Mouse (Mus musculus) ES-Bruce4 (cell line): ENCODE measurements around the gene Krtap28-13. TPM values are rescaled to one million over a fixed set of nuclear protein-coding genes. Genes with fewer than 3 reads are reported as not detected.
A peak's percentile ranks its signal among the peaks of the same experiment; 100 is the strongest.

Source experiments
- H3K27ac ChIP-seq: 2 replicates; pipeline ENCODE4 v1.5.1; 2012; ENCODE audit warnings: low read length, inconsistent platforms; ENCODE audit not compliant: insufficient read depth
- H3K27me3 ChIP-seq: 2 replicates; pipeline ENCODE4 v1.6.1; 2012; ENCODE audit warnings: mild to moderate bottlenecking, low read length, inconsistent platforms; ENCODE audit not compliant: control insufficient read depth, poor library complexity, insufficient read depth, severe bottlenecking
- H3K36me3 ChIP-seq: 2 replicates; pipeline ENCODE4 v1.6.1; 2012; ENCODE audit warnings: inconsistent platforms, mild to moderate bottlenecking, low read length, moderate library complexity; ENCODE audit not compliant: control insufficient read depth, poor library complexity, insufficient read depth, severe bottlenecking
- H3K4me1 ChIP-seq: one replicate; pipeline ENCODE4 v1.8.1; 2011; ENCODE audit warnings: low read length; ENCODE audit not compliant: control insufficient read depth, insufficient read depth
- H3K4me3 ChIP-seq: 2 replicates; pipeline ENCODE4 v1.5.1; 2011; ENCODE audit warnings: low read depth, mild to moderate bottlenecking, low read length
- H3K9ac ChIP-seq: 2 replicates; pipeline ENCODE4 v1.6.1; 2012; ENCODE audit warnings: low read depth, mild to moderate bottlenecking, inconsistent platforms; ENCODE audit not compliant: poor library complexity, severe bottlenecking
- H3K9me3 ChIP-seq: replicated peaks from 2 replicates; pipeline ENCODE4 v1.6.1; 2012; ENCODE audit warnings: mild to moderate bottlenecking, low read length, inconsistent platforms; ENCODE audit not compliant: control insufficient read depth, poor library complexity, insufficient read depth, severe bottlenecking
- CTCF ChIP-seq: IDR thresholded peaks from one replicate; pipeline ENCODE4 v1.8.1; 2011; ENCODE audit warnings: low read depth, low read length
- EP300 ChIP-seq: IDR thresholded peaks from 2 replicates; pipeline ENCODE4 v1.6.1; 2011; ENCODE audit warnings: low read depth, low read length; ENCODE audit not compliant: insufficient read depth
- POLR2A ChIP-seq: IDR thresholded peaks from one replicate; pipeline ENCODE4 v1.8.1; 2011; ENCODE audit warnings: low read length; ENCODE audit not compliant: insufficient read depth
- polyA plus RNA-seq: library from polyadenylated mRNA; stranded (reverse); fragments of >200 nt; gene quantifications from 2 replicates; pipeline ENCODE4 v1.2.4, GENCODE M21; 2011; ENCODE audit warnings: low read depth; ENCODE audit not compliant: missing spikeins, insufficient read depth, insufficient read length

Gene Krtap28-13
- not detected in 2 replicates for polyA plus RNA-seq

DNA sequence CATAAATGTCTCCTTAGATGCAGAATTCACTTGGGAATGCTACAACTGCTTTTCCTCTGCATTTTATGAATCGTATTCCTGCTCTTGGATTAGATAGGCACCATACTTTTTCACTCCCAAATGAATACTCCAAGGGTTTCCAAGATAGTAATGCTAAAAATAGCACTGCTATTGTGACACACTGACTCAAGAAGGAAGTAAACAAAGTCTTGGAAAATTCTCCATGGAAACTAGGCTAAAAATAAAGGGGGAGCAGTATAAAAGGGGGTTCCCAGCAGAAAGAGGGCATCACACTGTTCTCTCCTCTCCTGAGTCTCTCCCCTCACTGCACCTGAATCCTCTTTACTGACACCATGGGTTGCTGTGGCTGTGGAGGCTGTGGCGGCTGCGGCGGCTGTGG, at the start of gene Krtap28-13:
Gene Krtap28-13, plus strand, starts transcription at position 288 of the 400 bp plus-strand sequence.
- no peak within 1 kb of the TSS for H3K9ac ChIP-seq
- no peak within 1 kb of the TSS for H3K27ac ChIP-seq
- peak within 1 kb of the TSS; percentile 61 for H3K4me3 ChIP-seq
- H3K36me3 ChIP-seq = no peaks in the 10 kb centered on the region
- peaks cover 2% of the 10 kb centered on the region for H3K4me1 ChIP-seq
- TF ChIP-seq CTCF (no peak), EP300 (no peak), POLR2A (no peak)
- H3K9me3 ChIP-seq = no peaks in the 10 kb centered on the region
- H3K27me3 ChIP-seq = no peaks in the 10 kb centered on the region

DNA sequence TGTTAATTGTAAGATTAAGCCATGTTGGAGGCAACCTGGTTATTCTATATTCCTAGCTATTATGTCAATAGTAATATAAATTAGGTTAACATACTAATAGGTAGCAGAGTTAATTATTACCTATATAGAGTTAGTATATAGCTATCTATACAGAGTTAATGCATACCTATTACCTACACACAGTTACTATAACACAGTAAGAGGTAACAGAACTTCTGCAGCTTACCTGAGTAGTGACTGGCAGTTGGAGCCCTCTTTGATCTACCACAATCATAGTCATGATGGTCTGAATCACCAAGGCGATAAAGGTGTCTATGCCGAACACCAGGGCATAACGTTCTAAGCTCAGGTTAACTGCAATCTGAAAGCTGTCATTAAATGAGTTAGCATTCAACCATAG, 46.3 kb upstream of the Krtap28-13 start:
- Histone ChIP-seq H3K27ac (no peak overlapping the region), H3K9me3 (no peaks in the 10 kb centered on the region), H3K4me1 (no peaks in the 10 kb centered on the region), H3K27me3 (no peaks in the 10 kb centered on the region), H3K4me3 (no peak overlapping the region), H3K36me3 (no peaks in the 10 kb centered on the region), H3K9ac (no peak overlapping the region)
- TF ChIP-seq EP300 (no peak), POLR2A (no peak), CTCF (no peak)

DNA sequence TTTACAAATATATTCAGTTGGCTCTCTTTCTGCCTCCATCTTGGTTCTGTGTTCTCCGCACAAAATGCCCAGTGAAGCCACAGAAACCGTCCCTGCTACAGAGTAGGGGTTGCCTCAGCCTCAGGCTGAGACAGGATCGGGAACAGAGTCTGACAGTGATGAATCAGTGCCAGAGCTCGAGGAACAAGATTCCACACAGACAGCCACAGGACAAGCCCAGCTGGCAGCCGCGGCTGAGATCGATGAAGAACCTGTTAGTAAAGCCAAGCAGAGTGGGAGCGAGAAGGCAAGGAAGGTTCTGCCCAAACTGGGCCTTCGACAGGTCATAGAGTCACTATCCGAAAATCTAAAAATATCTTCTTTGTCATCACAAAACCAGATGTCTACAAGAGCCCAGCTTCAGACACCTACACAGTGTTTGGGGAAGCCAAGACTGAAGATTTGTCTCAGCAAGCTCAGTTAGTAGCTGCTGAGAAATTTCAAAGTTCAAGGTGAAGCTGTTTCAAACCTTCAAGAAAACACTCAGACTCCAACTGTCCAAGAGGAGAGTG, 45.3 kb upstream of the Krtap28-13 start:
- Histone ChIP-seq H3K36me3 (no peaks in the 10 kb centered on the region), H3K4me1 (no peaks in the 10 kb centered on the region), H3K9me3 (no peaks in the 10 kb centered on the region), H3K9ac (no peak overlapping the region), H3K27me3 (no peaks in the 10 kb centered on the region), H3K27ac (no peak overlapping the region), H3K4me3 (no peak overlapping the region)
- TF ChIP-seq EP300 = no peak
- no peak for TF ChIP-seq CTCF
- no peak for TF ChIP-seq POLR2A

DNA sequence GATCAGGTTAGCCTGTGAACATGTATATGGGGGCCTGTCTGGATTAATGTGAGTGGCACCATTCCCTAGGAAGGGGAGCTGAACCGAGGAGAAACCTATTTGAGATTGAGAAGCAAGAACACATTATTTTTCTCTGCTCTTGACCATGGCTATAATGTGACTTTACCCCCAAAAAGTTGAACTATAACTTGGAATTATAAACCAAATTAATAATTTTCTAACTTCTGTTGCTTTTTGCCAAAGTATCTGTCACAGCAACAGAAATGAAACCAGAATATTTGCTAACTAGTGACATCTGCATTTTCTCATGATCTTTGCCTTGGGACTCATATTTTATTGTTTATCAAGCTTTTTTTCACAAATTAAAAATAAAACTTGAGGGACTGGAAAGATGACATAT, 44.2 kb upstream of the Krtap28-13 start:
- TF ChIP-seq EP300 (no peak), POLR2A (no peak), CTCF (no peak)
- Histone ChIP-seq H3K4me3 (no peak overlapping the region), H3K9ac (no peak overlapping the region), H3K36me3 (no peaks in the 10 kb centered on the region), H3K27ac (no peak overlapping the region), H3K4me1 (no peaks in the 10 kb centered on the region), H3K9me3 (no peaks in the 10 kb centered on the region), H3K27me3 (no peaks in the 10 kb centered on the region)

DNA sequence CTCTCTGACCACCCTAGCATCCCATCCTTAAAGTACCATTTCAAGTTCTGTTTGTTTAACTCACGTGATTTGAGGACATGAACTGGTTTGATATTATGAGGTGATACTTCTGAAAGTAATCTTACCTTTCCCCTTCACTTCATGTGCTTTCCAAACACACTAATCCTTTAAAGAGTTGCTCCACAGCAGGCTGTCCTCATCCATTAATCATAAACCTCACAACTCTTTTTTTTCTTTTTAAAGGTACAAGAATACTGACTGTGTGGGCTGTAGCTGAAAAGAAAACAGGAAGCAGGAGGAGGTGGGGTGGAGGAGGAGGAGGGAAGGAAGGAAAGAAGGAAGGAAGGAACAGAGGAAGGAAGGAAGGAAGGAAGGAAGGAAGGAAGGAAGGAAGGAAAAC, 28.8 kb upstream of the Krtap28-13 start:
- H3K4me3 ChIP-seq = no peak overlapping the region
- no peaks in the 10 kb centered on the region for H3K9me3 ChIP-seq
- no peaks in the 10 kb centered on the region for H3K4me1 ChIP-seq
- H3K27ac ChIP-seq = no peak overlapping the region
- no peaks in the 10 kb centered on the region for H3K36me3 ChIP-seq
- TF ChIP-seq POLR2A = no peak
- TF ChIP-seq CTCF = no peak
- no peak for TF ChIP-seq EP300
- no peak overlapping the region for H3K9ac ChIP-seq
- H3K27me3 ChIP-seq = no peaks in the 10 kb centered on the region

DNA sequence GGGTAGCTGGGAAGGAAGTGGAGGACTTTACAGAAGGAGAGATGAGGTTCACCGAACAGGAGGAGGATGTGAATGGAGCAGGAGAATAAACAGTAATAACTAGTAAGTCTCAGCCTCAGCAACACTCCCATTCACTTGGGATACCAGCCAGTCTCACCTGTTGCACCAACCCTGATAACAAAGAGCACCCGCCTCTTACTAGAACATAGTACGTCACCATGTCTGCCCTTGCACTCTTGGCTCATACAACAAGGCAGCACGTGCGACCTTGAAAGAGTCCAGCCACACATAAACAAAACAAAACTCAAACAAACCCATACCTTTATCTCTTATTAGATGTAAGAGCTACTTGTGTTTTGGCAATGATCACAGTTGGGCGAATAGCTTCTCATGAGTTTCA, 28.2 kb upstream of the Krtap28-13 start:
- Histone ChIP-seq H3K9ac (no peak overlapping the region), H3K4me3 (no peak overlapping the region), H3K27ac (no peak overlapping the region), H3K36me3 (no peaks in the 10 kb centered on the region), H3K4me1 (no peaks in the 10 kb centered on the region), H3K9me3 (no peaks in the 10 kb centered on the region), H3K27me3 (no peaks in the 10 kb centered on the region)
- TF ChIP-seq EP300 = no peak
- TF ChIP-seq CTCF = no peak
- no peak for TF ChIP-seq POLR2A
